Mouse (Mus musculus): ENCODE measurements around the gene March10. TPM values are rescaled to one million over a fixed set of nuclear protein-coding genes. Genes with fewer than 3 reads are reported as not detected.
A peak's percentile ranks its signal among the peaks of the same experiment; 100 is the strongest.

Gene March10
- total RNA-seq, 2 experiments from 2014 or later: 2.0 to 3.8 TPM

GRCm38 (mm10) chr11:105482747-105483146 is 26.2 kb upstream of the March10 start:
- intact Hi-C loops (cut with DNase I): no loop called here

GRCm38 (mm10) chr11:105474746-105475145 is 18.2 kb upstream of the March10 start:
- no peak for TF ChIP-seq CTCF (IDR thresholded peaks at IDR 0.05)
- no peak overlapping the region for H3K4me3 ChIP-seq
- no peak overlapping the region for H3K27ac ChIP-seq
- no peak for DNase-seq (ENCODE audit: extremely low spot score in 1 of 2, low spot score in 2 of 2)
- intact Hi-C loops (cut with DNase I): no loop called here

More at GRCm38 (mm10) chr11:105482747-105483146, 26.2 kb upstream of the March10 start:
- no peak for DNase-seq (ENCODE audit: extremely low spot score in 1 of 2, low spot score in 2 of 2)
- Histone ChIP-seq H3K27ac (no peak overlapping the region), H3K4me3 (no peak overlapping the region)
- TF ChIP-seq CTCF (IDR thresholded peaks at IDR 0.05): no peak

DNA sequence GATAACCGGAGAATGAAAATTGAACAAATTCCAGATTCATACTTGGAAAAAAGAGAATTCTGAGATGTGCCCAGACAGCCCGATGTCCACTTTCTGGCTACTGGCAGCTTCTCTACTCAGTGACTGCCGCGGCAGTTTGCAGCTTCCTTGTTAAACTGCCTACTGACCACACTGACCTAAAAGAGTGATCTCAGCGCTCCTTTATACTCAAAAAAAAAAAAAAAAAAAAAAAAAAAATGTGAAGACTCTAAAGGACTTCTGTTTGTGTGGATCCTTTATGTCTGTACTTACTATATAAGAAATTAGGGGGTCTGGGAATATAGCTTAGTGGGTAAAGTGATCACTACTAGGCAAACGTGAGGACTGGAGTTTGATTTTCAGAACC is 17.8 kb upstream of the March10 start:
- H3K4me3 ChIP-seq: no peak overlapping the region
- no peak for DNase-seq (ENCODE audit: extremely low spot score in 1 of 2, low spot score in 2 of 2)
- H3K27ac ChIP-seq: peak overlapping the region; percentile 66; the same call in 1 of the 2 replicates
- intact Hi-C loops (cut with DNase I): no loop called here
- TF ChIP-seq CTCF (IDR thresholded peaks at IDR 0.05): no peak

DNA sequence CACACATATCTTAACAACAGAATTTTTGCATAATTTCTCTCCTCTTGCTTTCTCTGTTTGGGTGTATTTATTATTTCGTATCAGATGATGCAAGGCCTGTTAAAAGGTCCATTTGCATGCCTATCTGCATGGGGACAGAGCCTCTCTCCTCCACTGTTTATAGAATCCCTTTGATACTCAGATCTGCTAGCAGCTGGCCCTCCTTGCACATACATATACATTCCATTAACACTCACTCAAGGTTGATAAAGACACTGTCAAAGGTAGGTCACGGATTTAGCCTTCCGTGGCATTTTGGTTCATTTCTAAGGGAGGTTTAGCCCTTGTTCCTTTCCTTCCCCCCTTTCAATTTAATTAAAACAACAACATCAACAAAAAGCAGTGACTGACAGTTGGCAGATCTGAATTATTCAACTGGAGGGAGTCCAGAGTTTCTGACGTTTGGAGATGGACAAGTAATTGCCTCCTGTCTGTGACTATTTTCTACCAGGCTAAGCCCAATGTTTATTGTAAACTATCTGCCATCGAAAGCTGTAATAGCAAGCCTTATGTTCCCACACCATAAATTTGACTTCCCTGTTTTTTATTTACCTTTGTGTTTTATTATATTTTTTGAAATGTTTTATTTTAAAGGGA is 17.3 kb upstream of the March10 start:
- intact Hi-C loops (cut with DNase I): no loop called here
- no peak overlapping the region for H3K4me3 ChIP-seq
- DNase-seq (ENCODE audit: extremely low spot score in 1 of 2, low spot score in 2 of 2): no peak
- peak overlapping the region; percentile 66 for H3K27ac ChIP-seq
- TF ChIP-seq CTCF (IDR thresholded peaks at IDR 0.05): no peak

- no peak for DNase-seq (ENCODE audit: extremely low spot score in 1 of 2, low spot score in 2 of 2)
- TF ChIP-seq CTCF (IDR thresholded peaks at IDR 0.05): no peak
- Histone ChIP-seq H3K27ac (peak overlapping the region; percentile 66), H3K4me3 (no peak overlapping the region)
- intact Hi-C loops (cut with DNase I): no loop called here
Measured at GRCm38 (mm10) chr11:105472610-105473009, 16.1 kb upstream of the March10 start.

DNA sequence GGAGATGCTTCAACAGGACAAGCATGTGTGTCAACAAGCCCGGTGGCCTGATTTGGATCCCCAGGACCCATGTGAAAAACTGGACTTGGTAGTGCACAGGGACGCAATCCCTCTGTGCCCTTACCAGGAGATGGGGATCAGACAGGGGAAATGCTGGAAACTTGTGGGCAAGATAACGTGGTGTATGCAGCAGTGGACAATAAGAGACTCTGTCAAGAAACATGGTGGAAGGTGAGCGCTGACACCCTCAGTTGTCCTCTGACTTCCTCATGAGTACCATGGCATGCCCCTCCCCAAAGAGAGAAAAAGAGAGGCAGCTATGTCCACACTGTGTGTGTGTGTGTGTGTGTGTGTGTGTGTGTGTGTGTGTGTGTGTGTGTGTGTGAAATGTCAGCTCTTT is 14.4 kb upstream of the March10 start:
- intact Hi-C loops (cut with DNase I): no loop called here
- TF ChIP-seq CTCF (IDR thresholded peaks at IDR 0.05): no peak

GRCm38 (mm10) chr11:105469561-105469960 is 13.0 kb upstream of the March10 start:
- TF ChIP-seq CTCF (IDR thresholded peaks at IDR 0.05): no peak
- intact Hi-C loops (cut with DNase I): no loop called here
- no peak overlapping the region for H3K4me3 ChIP-seq
- DNase-seq (ENCODE audit: extremely low spot score in 1 of 2, low spot score in 2 of 2): no peak
- peak overlapping the region; percentile 67; the same call in 1 of the 2 replicates for H3K27ac ChIP-seq

More for the DNA sequence above, 14.4 kb upstream of the March10 start:
- no peak overlapping the region for H3K27ac ChIP-seq
- DNase-seq (ENCODE audit: extremely low spot score in 1 of 2, low spot score in 2 of 2): no peak
- H3K4me3 ChIP-seq: no peak overlapping the region

DNA sequence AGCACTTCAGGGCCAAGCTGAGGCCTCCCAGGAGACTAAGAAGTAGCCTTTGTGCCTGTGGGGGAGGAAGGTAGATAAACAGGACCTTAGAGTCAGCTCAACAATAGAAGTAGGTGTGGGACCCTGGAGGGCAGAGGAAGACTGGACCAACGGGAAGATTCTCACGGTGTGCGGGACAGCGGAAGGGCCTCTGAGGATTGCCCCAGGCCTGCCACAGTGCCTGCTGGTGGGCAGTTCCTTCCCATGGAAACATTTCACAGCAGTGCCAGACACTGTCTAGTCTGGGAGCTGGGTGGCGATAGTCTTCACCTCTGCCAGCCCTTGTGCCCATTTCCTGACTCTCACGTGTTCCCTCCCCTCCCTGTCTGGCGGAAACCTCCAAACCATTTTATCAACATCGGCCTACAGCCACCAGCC is 12.6 kb upstream of the March10 start:
- DNase-seq (ENCODE audit: extremely low spot score in 1 of 2, low spot score in 2 of 2): no peak
- intact Hi-C loops (cut with DNase I): no loop called here
- no peak for TF ChIP-seq CTCF (IDR thresholded peaks at IDR 0.05)
- Histone ChIP-seq H3K4me3 (no peak overlapping the region), H3K27ac (peak overlapping the region; percentile 40; the same call in 1 of the 2 replicates)

DNA sequence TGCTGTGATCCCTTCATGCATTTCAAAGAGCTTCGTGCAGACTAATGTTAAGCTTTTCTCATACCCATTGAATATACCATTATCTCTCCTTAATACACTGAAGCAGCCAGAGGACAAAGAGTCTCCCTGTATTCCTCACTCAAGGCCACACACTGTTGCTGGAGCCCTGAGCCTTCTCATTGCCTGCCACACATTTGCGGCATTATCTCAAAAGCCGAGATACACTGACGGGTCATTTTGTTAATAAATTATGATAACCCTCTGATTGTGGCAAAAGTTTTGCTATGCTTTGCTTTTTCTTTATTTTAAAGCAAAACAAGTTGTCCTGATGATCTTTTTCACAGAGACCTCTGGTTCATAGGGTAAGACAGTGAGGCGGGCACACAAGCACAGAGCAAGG is 11.9 kb upstream of the March10 start:
- Histone ChIP-seq H3K4me3 (no peak overlapping the region), H3K27ac (peak overlapping the region; percentile 40; the same call in 1 of the 2 replicates)
- no peak for DNase-seq (ENCODE audit: extremely low spot score in 1 of 2, low spot score in 2 of 2)
- intact Hi-C loops (cut with DNase I): no loop called here
- no peak for TF ChIP-seq CTCF (IDR thresholded peaks at IDR 0.05)

DNA sequence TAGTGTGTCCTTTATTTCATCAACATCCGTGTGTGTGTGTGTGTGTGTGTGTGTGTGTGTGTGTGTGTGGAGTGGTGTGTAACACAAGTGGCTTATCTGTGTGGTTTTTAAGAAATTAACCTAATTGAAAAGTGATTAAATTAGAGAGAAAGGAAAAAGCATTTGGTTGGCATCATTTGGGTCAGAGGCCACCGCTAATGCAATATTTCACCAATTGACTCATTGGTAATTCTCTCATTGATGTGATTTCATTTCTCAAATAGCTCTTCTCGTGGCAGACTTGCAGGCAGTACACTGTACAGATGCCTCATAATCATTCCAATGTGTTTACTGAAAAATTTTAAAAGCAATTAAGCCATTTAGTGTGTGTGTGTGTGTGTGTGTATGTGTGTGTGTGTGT is 11.3 kb upstream of the March10 start:
- TF ChIP-seq CTCF (IDR thresholded peaks at IDR 0.05): no peak
- DNase-seq (ENCODE audit: extremely low spot score in 1 of 2, low spot score in 2 of 2): no peak
- intact Hi-C loops (cut with DNase I): no loop called here
- Histone ChIP-seq H3K4me3 (no peak overlapping the region), H3K27ac (no peak overlapping the region)

DNA sequence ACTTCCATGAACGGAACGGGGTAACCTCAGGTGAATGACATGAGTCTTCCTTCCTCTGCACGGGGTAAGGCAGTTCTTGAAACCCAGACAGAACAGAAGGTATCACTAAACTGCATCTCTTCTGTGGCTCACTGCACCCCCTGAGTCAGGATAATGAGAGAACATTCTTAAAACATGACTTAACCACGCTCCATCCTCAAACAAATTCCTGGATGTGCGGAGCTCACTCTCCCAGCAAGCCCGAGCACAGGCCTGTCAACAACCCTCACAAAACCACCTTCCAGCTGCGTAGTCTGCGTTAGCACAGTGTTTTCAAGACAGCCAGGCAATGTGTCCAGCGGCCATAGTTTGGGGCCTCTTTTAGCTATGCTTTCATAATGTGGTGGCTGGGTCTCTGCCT is 10.7 kb upstream of the March10 start:
- Histone ChIP-seq H3K4me3 (no peak overlapping the region), H3K27ac (peak overlapping the region; percentile 5; the same call in 1 of the 2 replicates)
- DNase-seq (ENCODE audit: extremely low spot score in 1 of 2, low spot score in 2 of 2): no peak
- no peak for TF ChIP-seq CTCF (IDR thresholded peaks at IDR 0.05)
- intact Hi-C loops (cut with DNase I): no loop called here

DNA sequence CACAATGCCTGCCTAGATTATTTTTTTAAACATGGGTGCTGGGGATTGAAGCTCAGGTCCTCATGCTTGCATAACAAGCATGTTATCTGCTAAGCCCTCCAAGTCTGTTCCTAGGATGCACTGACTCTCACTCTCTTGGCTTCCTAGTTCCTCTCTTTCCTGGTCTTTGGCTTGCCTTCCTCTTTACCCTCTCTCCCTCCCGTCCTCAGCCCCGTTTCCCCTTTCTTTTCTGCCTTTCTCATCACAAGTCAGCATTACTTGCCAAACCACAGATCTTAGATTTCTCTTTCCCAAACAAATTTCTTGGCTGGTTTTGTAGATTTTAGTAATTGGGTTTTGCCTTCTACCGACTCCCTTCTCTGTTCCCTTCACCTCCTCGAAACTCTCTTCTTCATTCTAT is 10.2 kb upstream of the March10 start:
- intact Hi-C loops (cut with DNase I): no loop called here
- H3K27ac ChIP-seq: peak overlapping the region; percentile 5
- no peak for TF ChIP-seq CTCF (IDR thresholded peaks at IDR 0.05)
- DNase-seq (ENCODE audit: extremely low spot score in 1 of 2, low spot score in 2 of 2): no peak
- no peak overlapping the region for H3K4me3 ChIP-seq

- intact Hi-C loops (cut with DNase I): no loop called here
- Histone ChIP-seq H3K27ac (no peak overlapping the region), H3K4me3 (no peak overlapping the region)
- no peak for DNase-seq (ENCODE audit: extremely low spot score in 1 of 2, low spot score in 2 of 2)
- no peak for TF ChIP-seq CTCF (IDR thresholded peaks at IDR 0.05)
Measured at GRCm38 (mm10) chr11:105465488-105465887, 9.0 kb upstream of the March10 start.
